Mouse (Mus musculus) lung, embryonic 14.5 days (tissue): ENCODE data around the gene Gm20388. TPM values are rescaled to one million over a fixed set of nuclear protein-coding genes. Genes with fewer than 3 reads are reported as not detected.

Experiments used
- ATAC-seq: fragments of 200-750 bp; cut with Nextera tagmentation; 2 replicates; pipeline ENCODE4 v1.8.0; 2017; ENCODE audit warnings: mild to moderate bottlenecking, moderate TSS enrichment, moderate library complexity; ENCODE audit not compliant: insufficient read depth
- DNase-seq: peaks from one replicate; pipeline ENCODE4 v3.0.0-alpha.2; 2015
- H3K27ac ChIP-seq: fragments of 300-500 bp; sonication (generic); 2 replicates; pipeline ENCODE4 v1.5.1; 2014; ENCODE audit warnings: low read depth, mild to moderate bottlenecking, moderate library complexity
- H3K27me3 ChIP-seq: fragments of 300-500 bp; sonication (generic); 2 replicates; pipeline ENCODE4 v1.6.1; 2014; ENCODE audit warnings: low read length, control low read depth; ENCODE audit not compliant: insufficient read depth
- H3K36me3 ChIP-seq: fragments of 300-500 bp; sonication (generic); 2 replicates; pipeline ENCODE4 v1.6.1; 2014; ENCODE audit warnings: control low read depth; ENCODE audit not compliant: insufficient read depth
- H3K4me1 ChIP-seq: fragments of 300-500 bp; sonication (generic); 2 replicates; pipeline ENCODE4 v1.6.1; 2014; ENCODE audit warnings: antibody characterized with exemption, control low read depth; ENCODE audit not compliant: insufficient read depth
- H3K4me2 ChIP-seq: fragments of 300-500 bp; sonication (generic); 2 replicates; pipeline ENCODE4 v1.6.1; 2014; ENCODE audit warnings: mild to moderate bottlenecking
- H3K4me3 ChIP-seq: fragments of 300-500 bp; sonication (generic); 2 replicates; pipeline ENCODE4 v1.5.1; 2014; ENCODE audit warnings: low read depth, low read length
- H3K9ac ChIP-seq: fragments of 300-500 bp; sonication (generic); 2 replicates; pipeline ENCODE4 v1.6.1; 2014
- H3K9me3 ChIP-seq: fragments of 300-500 bp; sonication (generic); 2 replicates; pipeline ENCODE4 v1.6.1; 2016; ENCODE audit warnings: low read depth, low read length, control low read depth
- CTCF ChIP-seq: IDR thresholded peaks from 2 replicates; pipeline ENCODE4 v1.5.1; 2016; ENCODE audit warnings: antibody characterized with exemption, low read depth
- WGBS: fragments of 180-500 bp; shearing (Covaris S2); extraction: QIAGEN DNeasy Blood & Tissue Kit; methylation state at CpG from one replicate; pipeline ENCODE4 v1.1.7; 2014; 5-methylcytosine and 5-hydroxymethylcytosine counted together
- polyA plus RNA-seq: library from polyadenylated mRNA; unstranded; fragments of >200 nt; fragmentation: Nextera tagmentation; extraction: Ambion mirVana; gene quantifications from 2 replicates; pipeline ENCODE4 v1.2.1, GENCODE M21; 2014

Gm20388 gene
- polyA plus RNA-seq, 1 experiment from 2014 or later: not detected

DNA sequence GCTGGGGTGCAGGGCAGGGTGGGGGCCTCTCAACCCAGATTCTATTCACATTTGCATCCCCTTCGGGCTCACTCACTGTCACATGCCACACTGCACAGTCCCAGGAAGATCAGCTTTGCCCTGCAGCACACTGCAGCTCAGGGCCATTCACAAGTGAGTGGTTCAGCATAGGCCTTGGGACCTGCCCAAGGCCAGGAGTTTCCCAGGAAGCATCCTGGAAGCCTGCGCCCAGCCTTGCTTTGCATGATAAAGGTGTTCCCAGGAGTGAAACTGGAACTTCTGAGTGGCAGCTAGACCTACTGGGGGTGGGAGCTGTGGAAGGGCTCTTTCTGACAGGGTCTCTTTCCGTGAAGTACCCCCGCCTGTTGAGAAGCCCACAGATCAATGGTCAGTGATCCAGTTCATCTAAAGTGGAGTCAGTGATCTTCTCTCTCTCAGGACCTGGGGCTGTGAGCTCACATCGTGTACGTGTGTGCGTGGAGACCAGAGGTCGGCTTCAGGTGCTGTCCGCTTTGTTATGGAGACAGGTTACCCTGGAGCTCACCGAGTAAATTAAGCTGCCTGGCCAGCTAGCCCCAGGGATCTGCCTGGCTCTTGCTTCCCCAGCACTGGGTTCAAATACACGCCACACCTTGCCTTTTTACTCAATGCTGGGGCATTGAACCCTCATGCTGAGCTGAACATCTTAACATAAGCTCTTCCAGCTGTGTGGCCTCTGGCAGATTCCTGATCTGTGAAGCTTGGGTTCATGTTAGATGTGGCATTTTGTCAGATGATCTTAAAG lies 2318.3 kb downstream of the Gm20388 start:
- peaks cover 3% of the 10 kb centered on the region; the same call in 1 of the 2 replicates for H3K4me1 ChIP-seq
- H3K27ac ChIP-seq: no peak overlapping the region
- H3K9me3 ChIP-seq: no peaks in the 10 kb centered on the region
- no peak overlapping the region for H3K4me2 ChIP-seq
- WGBS: 71% methylated on average over 11 of the region's 11 CpGs
- no peak overlapping the region for H3K4me3 ChIP-seq
- H3K36me3 ChIP-seq: no peaks in the 10 kb centered on the region
- H3K9ac ChIP-seq: no peak overlapping the region
- H3K27me3 ChIP-seq: peaks cover 31% of the 10 kb centered on the region
- DNase-seq: no peak
- no peak for TF ChIP-seq CTCF
- ATAC-seq: no peak

- under 1% methylated on average over 82 of the region's 98 CpGs for WGBS
- H3K4me1 ChIP-seq: peaks cover 7% of the 10 kb centered on the region
- ATAC-seq (peak; percentile 42), DNase-seq (peak; percentile 51)
- no peaks in the 10 kb centered on the region for H3K9me3 ChIP-seq
- no peak overlapping the region for H3K27ac ChIP-seq
- H3K27me3 ChIP-seq: peaks cover 31% of the 10 kb centered on the region
- no peak for TF ChIP-seq CTCF
- peak overlapping the region; percentile 55 for H3K4me3 ChIP-seq
- H3K36me3 ChIP-seq: no peaks in the 10 kb centered on the region
- peak overlapping the region; percentile 52 for H3K9ac ChIP-seq
- H3K4me2 ChIP-seq: peak overlapping the region; percentile 96
These were observed 2319.4 kb downstream of the Gm20388 start for GRCm38 (mm10) chr8:122229819-122230711.

GRCm38 (mm10) chr8:122230712-122231337 lies 2320.2 kb downstream of the Gm20388 start:
- peak; percentile 79 for ATAC-seq
- H3K4me1 ChIP-seq: peaks cover 5% of the 10 kb centered on the region
- peak overlapping the region; percentile 96 for H3K4me2 ChIP-seq
- 4% methylated on average over 32 of the region's 32 CpGs for WGBS
- no peaks in the 10 kb centered on the region for H3K9me3 ChIP-seq
- peaks cover 31% of the 10 kb centered on the region for H3K27me3 ChIP-seq
- peak overlapping the region; percentile 55 for H3K4me3 ChIP-seq
- no peaks in the 10 kb centered on the region for H3K36me3 ChIP-seq
- H3K9ac ChIP-seq: peak overlapping the region; percentile 52
- TF ChIP-seq CTCF: peak; percentile 95
- peak; percentile 90 for DNase-seq
- no peak overlapping the region for H3K27ac ChIP-seq

- Histone ChIP-seq H3K27ac (no peak overlapping the region), H3K4me2 (no peak overlapping the region), H3K4me1 (peaks cover 5% of the 10 kb centered on the region), H3K4me3 (no peak overlapping the region), H3K9me3 (no peaks in the 10 kb centered on the region), H3K36me3 (no peaks in the 10 kb centered on the region), H3K9ac (no peak overlapping the region), H3K27me3 (peaks cover 27% of the 10 kb centered on the region)
- WGBS: 27% methylated on average over 11 of the region's 11 CpGs
- TF ChIP-seq CTCF: peak; percentile 65
- peak; percentile 70 for DNase-seq
- ATAC-seq: peak; percentile 39; the same call in 1 of the 2 replicates
These were observed 2323.4 kb downstream of the Gm20388 start for GRCm38 (mm10) chr8:122234055-122234454.

GRCm38 (mm10) chr8:122236521-122236920 lies 2325.9 kb downstream of the Gm20388 start:
- 84% methylated on average over 3 of the region's 3 CpGs for WGBS
- H3K9ac ChIP-seq: no peak overlapping the region
- TF ChIP-seq CTCF: no peak
- no peak for ATAC-seq
- no peaks in the 10 kb centered on the region for H3K9me3 ChIP-seq
- no peak overlapping the region for H3K27ac ChIP-seq
- no peaks in the 10 kb centered on the region for H3K36me3 ChIP-seq
- no peak overlapping the region for H3K4me2 ChIP-seq
- H3K4me1 ChIP-seq: peaks cover 5% of the 10 kb centered on the region
- DNase-seq: no peak
- H3K27me3 ChIP-seq: peaks cover 8% of the 10 kb centered on the region
- H3K4me3 ChIP-seq: no peak overlapping the region

DNA sequence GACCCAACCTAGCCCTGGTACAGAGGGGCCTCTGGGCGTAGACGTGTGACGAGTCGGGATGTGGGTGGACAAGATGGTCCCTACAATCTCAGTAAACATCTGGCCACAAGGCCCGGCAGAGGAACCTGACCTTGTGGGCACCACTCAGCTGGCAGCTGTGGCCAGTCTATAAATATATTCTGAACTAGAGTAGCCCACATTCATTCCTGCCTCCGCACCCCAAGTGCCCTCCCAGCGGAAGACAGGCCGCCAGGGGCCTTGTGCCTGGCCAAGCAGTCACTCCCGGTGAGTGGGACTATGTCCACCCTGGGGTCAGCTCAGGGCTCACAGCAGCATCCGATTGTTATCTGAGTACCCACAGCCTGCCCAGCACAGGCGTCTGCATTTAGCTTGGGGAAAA lies 2327.6 kb downstream of the Gm20388 start:
- Histone ChIP-seq H3K4me3 (no peak overlapping the region), H3K4me1 (peaks cover 5% of the 10 kb centered on the region; the same call in 1 of the 2 replicates), H3K9ac (no peak overlapping the region), H3K9me3 (no peaks in the 10 kb centered on the region), H3K36me3 (no peaks in the 10 kb centered on the region), H3K27ac (no peak overlapping the region), H3K4me2 (no peak overlapping the region), H3K27me3 (no peaks in the 10 kb centered on the region)
- TF ChIP-seq CTCF: no peak
- DNase-seq: no peak
- 59% methylated on average over 11 of the region's 11 CpGs for WGBS
- ATAC-seq: no peak
